Mouse (Mus musculus): ENCODE data around the gene Adgrg1.

DNA sequence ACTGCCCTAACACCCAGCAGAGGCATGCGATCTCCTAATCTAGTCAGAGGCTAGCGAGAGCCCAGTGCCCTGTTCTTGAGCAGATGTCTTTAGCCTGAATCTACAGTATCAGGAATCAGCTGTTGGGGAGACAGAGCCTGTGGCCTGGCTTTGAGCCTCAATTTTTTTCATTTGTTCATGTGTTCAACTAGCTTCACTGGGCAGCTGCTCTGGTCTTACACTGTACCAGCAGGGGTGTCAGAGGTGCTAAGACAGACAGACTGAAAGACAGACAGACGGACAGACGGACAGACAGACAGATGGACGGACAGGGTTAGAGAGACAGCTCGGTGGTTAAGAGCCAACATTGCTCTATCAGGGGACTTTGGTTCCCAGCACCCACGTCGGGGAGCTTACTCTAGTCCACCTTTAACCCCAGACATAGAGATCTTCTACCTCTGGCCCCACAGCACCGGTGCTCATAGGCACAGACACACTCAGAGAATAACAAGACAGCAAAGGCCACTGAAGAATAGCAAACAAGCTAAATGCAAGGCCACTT, 17.0 kb downstream of the Adgrg1 start:
- TF ChIP-seq EP300 (IDR thresholded peaks at IDR 0.05; ENCODE audit: insufficient read depth, low read depth, low read length) (no peak), POLR2A (IDR thresholded peaks at IDR 0.05; ENCODE audit: insufficient read depth, low read depth, low read length) (no peak)
